Mouse (Mus musculus) forebrain, embryonic 11.5 days (tissue): ENCODE measurements around the gene Hoxb6. TPM values are rescaled to one million over a fixed set of nuclear protein-coding genes. Genes with fewer than 3 reads are reported as not detected.

Experiments
- ATAC-seq: fragments of 200-750 bp; cut with Nextera tagmentation; replicated peaks from 2 replicates; pipeline ENCODE4 v1.8.0; 2017; ENCODE audit warnings: moderate TSS enrichment; ENCODE audit not compliant: low FRiP score
- DNase-seq: peaks from one replicate; pipeline ENCODE4 v3.0.0-alpha.2; 2017; ENCODE audit warnings: low spot score
- H3K27ac ChIP-seq: fragments of 300-500 bp; sonication (generic); 2 replicates; pipeline ENCODE4 v1.5.1; 2014; ENCODE audit warnings: low read depth, low read length
- H3K27me3 ChIP-seq: fragments of 300-500 bp; sonication (generic); 2 replicates; pipeline ENCODE4 v1.6.1; 2014; ENCODE audit warnings: mild to moderate bottlenecking, low read length, mixed read lengths; ENCODE audit not compliant: control insufficient read depth, insufficient read depth
- H3K36me3 ChIP-seq: fragments of 300-500 bp; sonication (generic); 2 replicates; pipeline ENCODE4 v1.6.1; 2014; ENCODE audit warnings: mild to moderate bottlenecking, low read length, moderate library complexity, mixed read lengths; ENCODE audit not compliant: control insufficient read depth, insufficient read depth
- H3K4me1 ChIP-seq: fragments of 300-500 bp; sonication (generic); replicated peaks from 2 replicates; pipeline ENCODE4 v1.6.1; 2014; ENCODE audit warnings: low read length, mixed read lengths; ENCODE audit not compliant: control insufficient read depth, insufficient read depth
- H3K4me2 ChIP-seq: fragments of 300-500 bp; sonication (generic); 2 replicates; pipeline ENCODE4 v1.6.1; 2014; ENCODE audit warnings: low read depth, mild to moderate bottlenecking, low read length, moderate library complexity, mixed read lengths; ENCODE audit not compliant: severe bottlenecking
- H3K4me3 ChIP-seq: fragments of 300-500 bp; sonication (generic); 2 replicates; pipeline ENCODE4 v1.5.1; 2014; ENCODE audit warnings: low read depth, low read length
- H3K9ac ChIP-seq: fragments of 300-500 bp; sonication (generic); 2 replicates; pipeline ENCODE4 v1.6.1; 2014; ENCODE audit warnings: low read length
- H3K9me3 ChIP-seq: fragments of 300-500 bp; sonication (generic); 2 replicates; pipeline ENCODE4 v1.6.1; 2016; ENCODE audit warnings: low read length, mixed read lengths; ENCODE audit not compliant: control insufficient read depth
- WGBS: fragments of 180-500 bp; shearing (Covaris S2); extraction: QIAGEN DNeasy Blood & Tissue Kit; methylation state at CpG from one replicate; pipeline ENCODE4 v1.1.7; 2014; 5-methylcytosine and 5-hydroxymethylcytosine counted together
- polyA plus RNA-seq: library from polyadenylated mRNA; unstranded; fragments of >200 nt; fragmentation: Nextera tagmentation; extraction: Ambion mirVana; gene quantifications from 2 replicates; pipeline ENCODE4 v1.2.1, GENCODE M21; 2014

Hoxb6 gene
- polyA plus RNA-seq, 1 experiment from 2014 or later, result not detected

DNA sequence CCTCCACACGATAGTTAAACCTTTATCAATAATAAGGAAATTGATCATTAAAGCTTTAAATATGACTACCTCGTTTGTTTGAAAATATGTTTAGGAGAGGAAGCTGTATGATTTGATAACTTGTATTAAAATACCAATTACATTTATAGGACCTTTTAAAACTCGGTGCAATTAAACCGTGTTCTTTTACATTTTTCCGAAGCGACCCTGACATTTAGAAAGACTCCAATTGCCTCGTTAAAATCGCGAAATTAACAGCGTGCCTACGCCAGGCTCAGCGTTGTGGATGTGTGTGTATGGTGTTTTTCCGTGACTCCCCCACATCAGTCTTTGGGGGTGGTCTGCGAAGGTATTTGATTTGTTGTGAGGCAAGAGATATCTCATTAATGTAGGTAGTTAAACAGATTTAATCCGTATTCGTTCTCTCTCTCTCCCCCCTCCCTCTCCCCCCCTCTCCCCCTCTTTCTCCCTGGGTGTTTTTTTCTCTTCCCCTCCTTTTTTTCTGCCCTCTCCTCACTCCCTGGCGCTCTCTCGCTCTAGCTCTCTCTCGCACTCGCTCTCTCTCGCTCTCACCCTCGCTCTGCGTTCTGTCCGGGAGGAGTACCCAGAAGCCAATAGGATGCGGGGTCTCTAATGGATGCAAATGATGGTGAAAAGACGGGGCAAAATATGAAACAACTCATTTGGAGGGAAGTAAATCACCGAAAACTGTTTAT is 10.3 kb upstream of the Hoxb6 start, which contains the start of gene Hoxb8:
Gene Hoxb8 (plus strand): TSS at position 51 of the 716 bp plus-strand sequence.
- Histone ChIP-seq H3K4me2 (no peak within 1 kb of the TSS), H3K27me3 (peaks cover 97% of the 10 kb centered on the region), H3K4me3 (no peak within 1 kb of the TSS), H3K9ac (no peak within 1 kb of the TSS), H3K4me1 (no peaks in the 10 kb centered on the region; the same call in none of the 2 replicates), H3K36me3 (no peaks in the 10 kb centered on the region), H3K27ac (no peak within 1 kb of the TSS), H3K9me3 (no peaks in the 10 kb centered on the region)
- no peak for DNase-seq
- 1% methylated on average over 27 of the region's 27 CpGs for WGBS
- ATAC-seq, result no peak

DNA sequence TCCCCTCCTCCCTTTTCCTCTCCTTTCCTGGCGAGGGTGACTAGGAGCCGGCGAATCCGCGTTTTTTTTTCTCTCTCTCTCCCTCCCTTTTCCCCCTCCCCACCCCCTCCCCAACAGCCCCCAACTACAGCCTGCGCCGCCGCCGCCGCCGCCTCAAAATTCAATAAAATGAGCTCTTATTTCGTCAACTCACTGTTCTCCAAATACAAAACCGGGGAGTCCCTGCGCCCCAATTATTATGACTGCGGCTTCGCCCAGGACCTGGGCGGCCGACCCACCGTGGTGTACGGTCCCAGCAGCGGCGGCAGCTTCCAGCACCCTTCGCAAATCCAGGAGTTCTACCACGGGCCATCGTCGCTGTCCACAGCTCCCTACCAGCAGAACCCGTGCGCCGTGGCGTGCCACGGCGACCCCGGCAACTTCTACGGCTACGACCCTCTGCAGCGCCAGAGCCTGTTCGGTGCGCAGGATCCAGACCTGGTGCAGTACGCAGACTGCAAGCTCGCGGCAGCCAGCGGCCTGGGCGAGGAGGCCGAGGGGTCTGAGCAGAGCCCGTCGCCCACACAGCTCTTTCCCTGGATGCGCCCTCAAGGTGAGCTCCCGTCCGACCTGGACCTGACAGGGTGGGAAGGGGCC is 9.4 kb upstream of the Hoxb6 start:
- Histone ChIP-seq H3K27ac (no peak overlapping the region), H3K36me3 (no peaks in the 10 kb centered on the region), H3K27me3 (peaks cover 97% of the 10 kb centered on the region), H3K4me3 (no peak overlapping the region), H3K9ac (no peak overlapping the region), H3K9me3 (no peaks in the 10 kb centered on the region), H3K4me2 (no peak overlapping the region), H3K4me1 (no peaks in the 10 kb centered on the region; the same call in none of the 2 replicates)
- ATAC-seq, result no peak
- DNase-seq, result peak; percentile 81
- WGBS, result under 1% methylated on average over 45 of the region's 49 CpGs

DNA sequence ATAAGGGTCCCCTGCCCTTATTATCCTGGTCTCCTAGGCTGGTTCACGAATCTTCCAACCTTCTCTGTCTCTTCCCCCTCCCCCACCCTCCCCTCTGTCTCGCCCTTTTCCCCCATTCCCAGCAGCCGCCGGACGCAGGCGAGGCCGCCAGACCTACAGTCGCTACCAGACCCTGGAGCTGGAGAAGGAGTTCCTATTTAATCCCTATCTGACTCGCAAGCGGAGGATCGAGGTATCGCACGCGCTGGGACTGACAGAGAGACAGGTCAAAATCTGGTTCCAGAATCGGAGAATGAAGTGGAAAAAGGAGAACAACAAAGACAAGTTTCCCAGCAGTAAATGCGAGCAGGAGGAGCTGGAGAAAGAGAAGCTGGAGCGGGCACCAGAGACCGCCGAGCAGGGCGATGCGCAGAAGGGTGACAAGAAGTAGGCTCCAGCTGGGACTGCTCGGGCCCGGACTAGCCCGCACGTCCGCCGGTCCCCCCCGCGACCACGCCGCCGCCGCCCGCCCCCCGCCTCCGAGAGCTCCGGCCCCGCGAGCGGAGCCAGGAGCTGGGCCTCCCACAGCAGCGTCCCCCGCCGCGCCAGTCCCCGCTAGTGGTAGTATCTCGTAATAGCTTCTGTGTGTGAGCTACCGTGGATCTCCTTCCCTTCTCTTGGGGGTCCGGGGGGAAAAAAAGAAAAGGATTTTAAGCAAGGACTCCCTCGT is 8.1 kb upstream of the Hoxb6 start:
- WGBS, result under 1% methylated on average over 49 of the region's 49 CpGs
- H3K27ac ChIP-seq, result no peak overlapping the region
- DNase-seq, result peak; percentile 71
- H3K9ac ChIP-seq, result no peak overlapping the region
- peak overlapping the region; percentile 34; the same call in 1 of the 2 replicates for H3K4me2 ChIP-seq
- peaks cover 99% of the 10 kb centered on the region for H3K27me3 ChIP-seq
- H3K9me3 ChIP-seq, result no peaks in the 10 kb centered on the region
- no peak for ATAC-seq
- H3K4me1 ChIP-seq, result no peaks in the 10 kb centered on the region; the same call in none of the 2 replicates
- peak overlapping the region; percentile 13; the same call in 1 of the 2 replicates for H3K4me3 ChIP-seq
- H3K36me3 ChIP-seq, result no peaks in the 10 kb centered on the region

DNA sequence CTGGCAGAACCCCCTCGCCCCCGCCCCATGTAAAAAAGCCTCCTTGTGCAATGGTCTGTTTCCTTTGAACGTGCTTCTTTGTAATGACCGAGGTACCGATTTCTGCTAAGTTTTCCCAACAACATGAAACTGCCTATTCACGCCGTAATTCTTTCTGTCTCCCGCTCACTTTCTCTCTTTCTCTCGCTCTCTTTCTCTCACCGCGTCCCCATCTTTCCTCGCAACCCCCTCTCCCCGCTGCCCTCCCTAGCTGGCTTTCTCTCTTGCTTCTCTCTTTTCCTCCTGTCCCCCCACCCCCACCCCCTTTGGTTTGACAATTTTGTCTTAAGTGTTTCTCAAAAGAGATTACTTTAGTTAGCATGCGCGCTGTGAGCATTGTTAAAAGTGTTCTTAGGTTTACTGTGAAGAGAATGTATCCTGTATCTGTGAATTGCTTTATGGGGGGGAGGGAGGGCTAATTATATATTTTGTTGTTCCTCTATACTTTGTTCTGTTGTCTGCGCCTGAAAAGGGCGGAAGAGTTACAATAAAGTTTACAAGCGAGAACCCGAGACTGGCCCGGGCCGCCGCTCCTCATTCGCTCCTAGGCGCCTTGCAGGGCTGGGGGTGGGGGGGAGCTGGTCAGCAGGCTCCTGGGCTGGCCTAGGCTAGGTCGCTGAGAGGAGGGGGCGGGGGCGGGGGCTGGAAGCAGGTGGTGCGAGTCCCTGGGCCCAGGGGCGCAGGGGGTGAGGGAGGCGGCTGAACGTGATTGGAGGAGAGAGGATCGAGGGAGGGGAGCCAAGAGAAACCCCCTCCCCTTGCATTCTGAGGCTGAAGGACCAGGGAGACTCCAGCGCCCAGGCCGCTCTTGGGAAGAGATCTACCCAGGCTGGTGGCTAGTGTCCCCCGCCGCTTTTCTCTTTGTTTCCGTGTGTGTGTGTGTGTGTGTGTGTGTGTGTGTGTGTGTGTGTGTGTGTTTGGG is 7.2 kb upstream of the Hoxb6 start:
- WGBS, result under 1% methylated on average over 31 of the region's 37 CpGs
- H3K9me3 ChIP-seq, result no peaks in the 10 kb centered on the region
- H3K27me3 ChIP-seq, result peaks cover 99% of the 10 kb centered on the region
- no peaks in the 10 kb centered on the region for H3K36me3 ChIP-seq
- H3K4me2 ChIP-seq, result no peak overlapping the region
- H3K27ac ChIP-seq, result no peak overlapping the region
- DNase-seq, result no peak
- no peak for ATAC-seq
- H3K9ac ChIP-seq, result no peak overlapping the region
- H3K4me1 ChIP-seq, result no peaks in the 10 kb centered on the region; the same call in none of the 2 replicates
- H3K4me3 ChIP-seq, result no peak overlapping the region

DNA sequence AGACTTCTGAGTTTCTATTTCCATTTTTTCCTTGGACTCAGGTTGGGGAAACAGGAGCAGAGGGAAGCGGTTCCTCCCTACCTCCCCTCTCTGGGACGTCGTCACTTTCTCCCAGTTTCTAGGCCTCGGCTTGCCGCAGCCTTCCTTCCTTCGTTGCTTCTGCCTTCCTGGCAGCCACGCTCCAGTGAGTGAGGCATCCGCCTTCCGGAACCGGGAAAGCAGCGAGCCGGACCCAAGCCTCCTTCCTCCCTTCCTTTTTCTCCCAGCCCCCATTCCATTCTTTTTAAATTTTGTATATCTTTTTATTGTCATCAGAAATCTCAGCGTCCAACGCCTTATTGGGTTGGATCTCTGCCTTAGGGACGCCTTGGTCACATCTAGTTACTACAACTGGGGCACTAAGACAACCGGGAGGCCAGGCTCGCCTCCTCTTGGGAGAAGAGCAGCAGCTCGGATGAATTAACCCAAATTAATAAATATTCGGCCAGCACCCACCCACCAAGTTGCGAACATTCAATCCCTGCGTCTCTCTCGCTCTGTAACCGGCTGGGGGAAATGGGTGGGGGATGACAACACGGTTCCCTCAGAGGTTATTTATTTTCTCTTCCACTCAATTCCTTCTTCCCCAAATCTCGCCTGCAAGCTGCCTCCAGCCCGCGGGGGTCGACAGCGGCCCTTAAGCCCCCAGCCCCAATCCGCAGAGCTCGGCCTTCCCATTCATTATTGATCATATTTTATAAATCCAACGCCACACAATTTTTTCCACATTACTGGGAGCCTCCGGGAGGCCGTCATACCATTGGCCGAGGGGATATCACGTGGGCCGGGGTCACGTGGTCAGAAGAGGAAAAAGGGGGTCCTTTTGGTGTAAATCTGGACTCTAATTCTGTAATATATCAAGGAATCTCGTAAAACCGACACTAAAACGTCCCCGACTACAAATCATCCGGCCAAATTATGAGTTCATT is 6.2 kb upstream of the Hoxb6 start, which contains the start of gene Hoxb7:
Gene Hoxb7 (plus strand): TSS at position 853 of the 968 bp plus-strand sequence.
- Histone ChIP-seq H3K9ac (no peak within 1 kb of the TSS), H3K36me3 (no peaks in the 10 kb centered on the region), H3K27ac (no peak within 1 kb of the TSS), H3K27me3 (peaks cover 99% of the 10 kb centered on the region), H3K4me2 (0 out of 2 replicates have a peak within 1 kb of the TSS, but pooled peaks have one; percentile 24), H3K4me1 (no peaks in the 10 kb centered on the region; the same call in none of the 2 replicates), H3K9me3 (no peaks in the 10 kb centered on the region), H3K4me3 (peak within 1 kb of the TSS; percentile 11; the same call in 1 of the 2 replicates)
- DNase-seq, result no peak
- ATAC-seq, result no peak
- WGBS, result 2% methylated on average over 43 of the region's 43 CpGs

DNA sequence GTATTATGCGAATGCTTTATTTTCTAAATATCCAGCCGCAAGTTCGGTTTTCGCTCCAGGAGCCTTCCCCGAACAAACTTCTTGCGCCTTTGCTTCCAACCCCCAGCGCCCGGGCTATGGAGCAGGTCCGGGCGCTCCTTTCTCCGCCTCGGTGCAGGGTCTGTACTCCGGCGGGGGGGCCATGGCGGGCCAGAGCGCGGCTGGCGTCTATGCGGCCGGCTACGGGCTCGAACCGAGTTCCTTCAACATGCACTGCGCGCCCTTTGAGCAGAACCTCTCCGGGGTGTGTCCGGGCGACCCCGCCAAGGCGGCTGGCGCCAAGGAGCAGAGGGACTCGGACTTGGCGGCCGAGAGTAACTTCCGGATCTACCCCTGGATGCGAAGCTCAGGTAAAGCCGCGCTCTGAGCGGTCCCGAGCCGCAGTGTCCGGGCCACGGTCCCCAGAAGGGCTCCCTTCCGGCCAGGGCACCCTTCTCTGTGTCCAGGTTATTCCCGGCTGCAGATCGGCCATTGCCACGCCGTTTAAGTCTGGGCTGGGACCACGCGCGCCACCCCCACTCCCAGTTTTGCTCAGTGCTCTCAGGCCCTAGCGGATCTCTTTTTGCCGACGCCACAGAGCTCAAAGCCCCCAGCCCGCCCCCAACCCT is 5.4 kb upstream of the Hoxb6 start:
- H3K4me2 ChIP-seq, result 0 out of 2 replicates have a peak overlapping the region, but pooled peaks have one; percentile 24
- no peak overlapping the region for H3K27ac ChIP-seq
- H3K27me3 ChIP-seq, result peaks cover 96% of the 10 kb centered on the region
- H3K9me3 ChIP-seq, result no peaks in the 10 kb centered on the region
- no peak for ATAC-seq
- no peak overlapping the region for H3K9ac ChIP-seq
- WGBS, result under 1% methylated on average over 55 of the region's 55 CpGs
- peak overlapping the region; percentile 11; the same call in 1 of the 2 replicates for H3K4me3 ChIP-seq
- no peaks in the 10 kb centered on the region for H3K36me3 ChIP-seq
- DNase-seq, result no peak
- no peaks in the 10 kb centered on the region; the same call in none of the 2 replicates for H3K4me1 ChIP-seq

DNA sequence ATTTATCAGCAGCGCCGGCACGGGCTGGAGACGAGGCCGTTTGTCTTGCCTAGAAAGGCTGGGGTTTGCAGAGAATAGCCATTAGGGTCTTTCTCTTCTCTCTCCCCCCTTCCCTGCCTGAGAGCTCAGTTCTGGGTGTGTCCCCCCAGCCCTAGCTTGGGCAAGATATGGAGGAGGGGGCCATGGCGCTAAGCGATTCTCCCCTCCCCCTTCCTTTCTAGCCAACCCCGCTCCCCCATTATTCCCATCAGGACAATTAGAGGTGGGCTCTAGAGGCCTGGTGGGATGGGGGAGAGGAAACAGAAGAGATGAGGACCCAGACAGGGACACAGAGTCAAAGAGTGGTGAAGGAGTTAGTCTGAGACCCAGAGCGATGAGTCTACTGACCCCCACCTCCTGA is 4.9 kb upstream of the Hoxb6 start:
- WGBS, result 4% methylated on average over 9 of the region's 9 CpGs
- no peaks in the 10 kb centered on the region; the same call in none of the 2 replicates for H3K4me1 ChIP-seq
- H3K27ac ChIP-seq, result no peak overlapping the region
- H3K36me3 ChIP-seq, result no peaks in the 10 kb centered on the region
- ATAC-seq, result no peak
- no peak overlapping the region for H3K4me3 ChIP-seq
- H3K27me3 ChIP-seq, result peaks cover 96% of the 10 kb centered on the region
- H3K9me3 ChIP-seq, result no peaks in the 10 kb centered on the region
- H3K9ac ChIP-seq, result no peak overlapping the region
- no peak overlapping the region for H3K4me2 ChIP-seq
- DNase-seq, result no peak
